Mouse (Mus musculus) embryo, embryonic 11.5 days (tissue): ENCODE results near the gene Prdm4.

ENCODE experiments used
- DNase-seq: peaks from one replicate; pipeline ENCODE4 v3.0.0-alpha.2; 2012; ENCODE audit warnings: low read depth, low spot score

The Prdm4 gene

GRCm38 (mm10) chr10:85916498-85917309, at the start of gene Prdm4:
Prdm4 (minus strand) TSS chr10:85917142.
- DNase-seq: peak; percentile 96

- DNase-seq: no peak
These were observed 49.5 kb upstream of the Prdm4 start for GRCm38 (mm10) chr10:85966476-85966875.

- DNase-seq: no peak
These were observed 47.4 kb upstream of the Prdm4 start for GRCm38 (mm10) chr10:85964316-85964715.

GRCm38 (mm10) chr10:85962897-85963296, 46.0 kb upstream of the Prdm4 start:
- no peak for DNase-seq

- DNase-seq: peak; percentile 90
These were observed 40.6 kb upstream of the Prdm4 start, which contains the start of gene Rtcb for GRCm38 (mm10) chr10:85957464-85957950. Rtcb (minus strand) TSS chr10:85957823.

GRCm38 (mm10) chr10:85956871-85957419, 40.0 kb upstream of the Prdm4 start:
- DNase-seq: no peak

- DNase-seq: no peak
These were observed 37.5 kb upstream of the Prdm4 start for GRCm38 (mm10) chr10:85954429-85954828.

GRCm38 (mm10) chr10:85953401-85953800, 36.5 kb upstream of the Prdm4 start:
- no peak for DNase-seq

- no peak for DNase-seq
These were observed 35.0 kb upstream of the Prdm4 start for GRCm38 (mm10) chr10:85951765-85952443.

GRCm38 (mm10) chr10:85948483-85949196, 31.7 kb upstream of the Prdm4 start:
- DNase-seq: no peak

GRCm38 (mm10) chr10:85936280-85936965, 19.5 kb upstream of the Prdm4 start:
- DNase-seq: no peak

GRCm38 (mm10) chr10:85929962-85930361, 13.0 kb upstream of the Prdm4 start:
- no peak for DNase-seq

- DNase-seq: no peak
These were observed 12.3 kb upstream of the Prdm4 start for GRCm38 (mm10) chr10:85929208-85929591.

- peak; percentile 62 for DNase-seq
These were observed 11.7 kb upstream of the Prdm4 start for GRCm38 (mm10) chr10:85928499-85929207.

GRCm38 (mm10) chr10:85927676-85928445, 10.9 kb upstream of the Prdm4 start, which contains the start of gene Ascl4:
Ascl4 (plus strand) TSS chr10:85927681.
- DNase-seq: no peak

GRCm38 (mm10) chr10:85879886-85880486, 37.0 kb downstream of the Prdm4 start:
- DNase-seq: no peak

GRCm38 (mm10) chr10:85875812-85876211, 41.1 kb downstream of the Prdm4 start:
- DNase-seq: no peak

GRCm38 (mm10) chr10:85873861-85874544, 42.9 kb downstream of the Prdm4 start:
- DNase-seq: no peak

- no peak for DNase-seq
These were observed 44.5 kb downstream of the Prdm4 start for GRCm38 (mm10) chr10:85872479-85872773.
